Mouse (Mus musculus) B cell, adult 67 days (primary cell): ENCODE results near the gene Tex28. TPM values are rescaled to one million over a fixed set of nuclear protein-coding genes. Genes with fewer than 3 reads are reported as not detected.

Source experiments
- total RNA-seq, 2 experiments: library from RNA; stranded (reverse); gene quantifications; 4 replicates each; pipeline ENCODE4 v1.2.4; 2023

Gene Tex28
- not detected for total RNA-seq

GRCm38 (mm10) chrX:74167738-74168137 is at the start of gene Tex28:
Gene Tex28 (minus strand): TSS chrX:74167838.

GRCm38 (mm10) chrX:74176959-74177358 is 9.3 kb upstream of the Tex28 start, which contains the start of gene Tktl1:
Gene Tktl1 (plus strand): TSS chrX:74177259.

GRCm38 (mm10) chrX:74135263-74135662 is 32.4 kb downstream of the Tex28 start, which contains the start of gene Mecp2:
Gene Mecp2 (minus strand): TSS chrX:74135363.

GRCm38 (mm10) chrX:74127164-74127563 is 40.5 kb downstream of the Tex28 start, which contains the start of gene Opn1mw:
Gene Opn1mw (plus strand): TSS chrX:74127464.

Other genes starting within 250 kb of the Tex28 start
- 100 to 1,000 TPM; 363 to 422 TPM for gene Arhgap4, start 246.0 kb downstream of the Tex28 start, total RNA-seq
- gene Naa10, start 245.9 kb downstream of the Tex28 start, total RNA-seq = 10 to 100 TPM; 71.0 to 72.1 TPM
- 10 to 100 TPM; 22.6 to 28.2 TPM for gene Renbp, start 237.0 kb downstream of the Tex28 start, total RNA-seq
- gene Hcfc1, start 201.5 kb downstream of the Tex28 start, total RNA-seq = 100 to 1,000 TPM; 109 to 126 TPM
- 100 to 1,000 TPM; 162 to 201 TPM for gene Irak1, start 143.9 kb downstream of the Tex28 start, total RNA-seq
- gene Opn1mw, start 40.4 kb downstream of the Tex28 start, total RNA-seq = not detected
- gene Mecp2, start 32.5 kb downstream of the Tex28 start, total RNA-seq = 10 to 100 TPM; 49.9 to 61.6 TPM
- under 1 TPM in 1 of 2 experiments, not detected in 1; 0.36 TPM for gene Tktl1, start 9.4 kb upstream of the Tex28 start, total RNA-seq
- gene Flna, start 82.0 kb upstream of the Tex28 start, total RNA-seq = 100 to 1,000 TPM; 521 to 524 TPM
- gene Emd, start 86.8 kb upstream of the Tex28 start, total RNA-seq = 10 to 100 TPM; 72.5 to 81.1 TPM
- gene Rpl10, start 103.0 kb upstream of the Tex28 start, total RNA-seq = 100 to 1,000 TPM; 649 to 808 TPM
- 100 to 1,000 TPM; 120 to 139 TPM for gene Taz, start 114.1 kb upstream of the Tex28 start, total RNA-seq
- gene Dnase1l1, start 114.5 kb upstream of the Tex28 start, total RNA-seq = 10 to 100 TPM; 18.5 to 21.2 TPM
- gene Atp6ap1, start 129.3 kb upstream of the Tex28 start, total RNA-seq = 100 to 1,000 TPM; 183 to 197 TPM
- 100 to 1,000 TPM; 302 to 378 TPM for gene Gdi1, start 137.2 kb upstream of the Tex28 start, total RNA-seq
- gene Fam50a, start 145.2 kb upstream of the Tex28 start, total RNA-seq = 100 to 1,000 TPM; 101 to 105 TPM
- 10 to 100 TPM; 13.4 to 14.8 TPM for gene Plxna3, start 161.2 kb upstream of the Tex28 start, total RNA-seq
- gene Lage3, start 185.8 kb upstream of the Tex28 start, total RNA-seq = 10 to 100 TPM; 26.8 to 27.2 TPM
- gene Ubl4a, start 205.4 kb upstream of the Tex28 start, total RNA-seq = 10 to 100 TPM; 28.9 to 33.8 TPM
- 10 to 100 TPM; 18.5 to 20.6 TPM for gene Slc10a3, start 205.5 kb upstream of the Tex28 start, total RNA-seq
- gene Fam3a, start 225.4 kb upstream of the Tex28 start, total RNA-seq = 10 to 100 TPM; 17.2 to 30.0 TPM
- gene Ikbkg, start 225.5 kb upstream of the Tex28 start, total RNA-seq = 10 to 100 TPM; 61.8 to 62.6 TPM